Mouse (Mus musculus) C2C12 (cell line): ENCODE data around the gene Acbd5.

Experiments
- CEBPB ChIP-seq: IDR thresholded peaks from one replicate; pipeline ENCODE4 v1.6.1; 2011; ENCODE audit warnings: low read depth, mild to moderate bottlenecking, control low read depth, moderate library complexity
- CTCF ChIP-seq: IDR thresholded peaks from one replicate; pipeline ENCODE4 v1.5.1; 2011; ENCODE audit not compliant: control insufficient read depth, insufficient read depth, insufficient read length
- FOSL1 ChIP-seq: IDR thresholded peaks from one replicate; pipeline ENCODE4 v1.8.0; 2011; ENCODE audit warnings: mild to moderate bottlenecking, low read length; ENCODE audit not compliant: poor library complexity, insufficient read depth, severe bottlenecking
- MAX ChIP-seq: IDR thresholded peaks from one replicate; pipeline ENCODE4 v1.6.1; 2011; ENCODE audit warnings: mild to moderate bottlenecking, control low read depth
- MYOD1 ChIP-seq: IDR thresholded peaks from one replicate; pipeline ENCODE4 v1.6.1; 2011; ENCODE audit warnings: low read depth; ENCODE audit not compliant: control insufficient read depth, insufficient read length
- MYOG ChIP-seq: IDR thresholded peaks from one replicate; pipeline ENCODE4 v1.6.1; 2011; ENCODE audit not compliant: control insufficient read depth, insufficient read length; ENCODE audit errors: extremely low read depth
- USF1 ChIP-seq: IDR thresholded peaks from one replicate; pipeline ENCODE4 v1.6.1; 2011; ENCODE audit warnings: low read depth, mild to moderate bottlenecking, control low read depth, moderate library complexity

DNA sequence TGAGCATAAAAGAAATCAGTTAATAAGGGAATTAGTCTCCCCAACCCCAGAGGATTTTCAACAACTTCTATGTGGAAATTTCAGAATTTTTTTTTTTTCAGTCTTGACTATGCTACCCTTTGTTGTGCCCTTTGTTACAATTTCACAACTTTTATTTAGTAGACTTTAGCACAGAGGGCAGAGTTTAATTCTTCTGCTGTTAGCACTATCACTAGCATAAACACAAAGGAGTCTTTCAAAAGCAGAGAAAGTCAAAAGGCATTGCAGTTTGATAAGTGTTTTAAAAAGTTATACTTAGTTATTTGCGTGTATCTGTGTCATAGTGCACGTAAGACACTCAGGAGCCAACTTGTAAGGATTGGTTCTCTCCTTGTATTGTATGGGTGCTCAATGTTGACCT is 10.6 kb downstream of the Acbd5 start:
- TF ChIP-seq CTCF: no peak
- no peak for TF ChIP-seq MAX
- no peak for TF ChIP-seq MYOD1
- TF ChIP-seq FOSL1: no peak
- no peak for TF ChIP-seq USF1
- no peak for TF ChIP-seq MYOG
- TF ChIP-seq CEBPB: no peak
